Mouse (Mus musculus) G1E (cell line): ENCODE measurements at regions not wholly inside any gene's neighbourhood (a gene's known extent, or its start where the extent isn't known, plus 50 kb on each side); places are given as distances from the start of the nearest gene placed in this dataset.

Experiments used
- CTCF ChIP-seq: IDR thresholded peaks from 2 replicates; pipeline ENCODE4 v1.5.1; 2012; ENCODE audit warnings: low read depth, low read length, inconsistent platforms, mixed read lengths
- GATA1 ChIP-seq: IDR thresholded peaks from 2 replicates; pipeline ENCODE4 v1.6.1; 2012; ENCODE audit warnings: borderline replicate concordance, low read length, inconsistent platforms, mixed read lengths
- POLR2AphosphoS5 ChIP-seq: IDR thresholded peaks from 2 replicates; pipeline ENCODE4 v1.6.1; 2012; ENCODE audit warnings: low read depth, low read length, inconsistent platforms; ENCODE audit not compliant: insufficient replicate concordance

DNA sequence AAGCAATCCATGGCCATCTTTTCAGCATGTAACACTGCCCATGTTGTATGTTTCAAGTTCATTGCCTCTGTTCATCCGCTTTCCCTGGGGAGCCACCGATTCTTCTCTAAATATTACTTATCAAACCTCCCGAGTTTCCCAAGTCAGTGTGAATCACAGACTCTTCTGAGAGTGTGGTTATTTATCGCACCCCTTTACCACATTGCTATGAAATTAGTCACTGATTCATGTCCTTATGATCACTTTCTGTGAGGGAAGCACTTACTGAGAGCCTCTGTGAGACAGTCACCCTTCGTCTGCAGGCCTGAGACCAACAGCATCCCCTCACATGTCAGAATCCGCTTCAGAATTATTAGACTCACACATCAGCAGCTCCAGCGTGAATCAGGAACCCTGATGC, 147.8 kb upstream of the 4930412O13Rik start:
- no peak for TF ChIP-seq CTCF
- TF ChIP-seq POLR2AphosphoS5 = no peak
- TF ChIP-seq GATA1 = no peak
